Mouse (Mus musculus): Measurements from ENCODE around the gene D17H6S53E. TPM values are rescaled to one million over a fixed set of nuclear protein-coding genes. Genes with fewer than 3 reads are reported as not detected.

D17H6S53E gene
- polyA plus RNA-seq, 2 experiments: 1.3 to 1.5 TPM

DNA sequence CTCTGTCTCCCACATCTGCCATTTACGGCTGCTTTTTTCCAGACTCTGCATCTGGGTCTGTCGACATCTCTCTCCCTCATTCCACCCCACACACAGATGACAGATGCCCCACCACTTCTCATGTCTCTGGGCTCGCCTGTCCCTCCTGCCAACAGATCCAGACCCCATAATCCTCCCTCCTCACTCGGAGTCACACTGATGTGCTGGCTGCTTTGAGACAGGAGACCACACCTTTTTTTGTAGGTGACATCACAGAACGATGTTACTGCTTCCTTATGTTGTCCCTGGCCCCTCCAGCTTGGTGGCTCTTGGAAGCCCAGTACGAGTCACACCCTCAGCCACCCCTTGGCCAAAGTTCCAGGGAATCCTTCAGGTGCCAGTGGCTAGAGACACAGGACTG lies 45.9 kb upstream of the D17H6S53E start:
- Histone ChIP-seq H3K4me1 (replicated peaks; ENCODE audit: control insufficient read depth in 2 of 2, insufficient read depth in 2 of 2, low read length in 1 of 2) (peaks cover 12 to 27% of the 10 kb centered on the region in 2 experiments), H3K27ac (peak overlapping the region; percentile 69), H3K9me3 (ENCODE audit: control insufficient read depth, low read length) (no peaks in the 10 kb centered on the region), H3K4me2 (ENCODE audit: low read depth) (peak overlapping the region; percentile 66), H3K36me3 (replicated peaks; ENCODE audit: control insufficient read depth, insufficient read depth, low read depth) (no peaks in the 10 kb centered on the region), H3K27me3 (ENCODE audit: control insufficient read depth, insufficient read depth, low read length) (no peaks in the 10 kb centered on the region), H3K4me3 (ENCODE audit: insufficient read depth in 1 of 2, low read depth in 2 of 2, low read length in 2 of 2) (peak overlapping the region; percentile 36 to 41; a peak in 3 of 4 replicates), H3K9ac (replicated peaks) (peak overlapping the region; percentile 45)
- DNase-seq (ENCODE audit: low read depth in 3 of 3, low spot score in 3 of 3): no peak
- no peak for TF ChIP-seq CTCF (IDR thresholded peaks at IDR 0.05; ENCODE audit: low read depth)
- no peak for TF ChIP-seq EP300 (IDR thresholded peaks at IDR 0.05; ENCODE audit: low read depth)
- 16% methylated on average over 6 of the region's 6 CpGs for WGBS (ENCODE audit: insufficient replicate concordance)
- peak; percentile 68 for ATAC-seq (ENCODE audit: insufficient read depth)

DNA sequence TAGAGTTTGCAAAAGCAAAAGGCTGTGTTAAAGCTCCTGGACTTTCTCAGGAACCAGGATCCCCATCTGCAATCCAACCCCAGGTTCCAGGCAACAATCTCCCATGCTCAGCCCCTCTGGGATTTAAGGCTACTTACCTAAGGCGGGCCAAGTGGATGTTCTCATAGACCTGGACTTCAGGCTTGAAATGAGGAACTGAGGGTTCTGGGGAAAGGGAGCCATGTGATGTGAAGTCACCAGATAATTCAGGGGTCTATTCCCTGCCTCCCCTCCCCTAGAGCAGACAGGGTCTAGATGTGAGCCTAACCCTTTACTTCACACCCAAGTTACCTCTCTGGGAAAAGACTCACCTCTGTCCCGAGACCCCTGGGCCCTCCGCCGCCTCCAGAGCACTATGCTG lies 45.5 kb upstream of the D17H6S53E start:
- H3K27ac ChIP-seq: no peak overlapping the region
- no peaks in the 10 kb centered on the region for H3K36me3 ChIP-seq (replicated peaks; ENCODE audit: control insufficient read depth, insufficient read depth, low read depth)
- H3K9ac ChIP-seq (replicated peaks): no peak overlapping the region
- peak overlapping the region; percentile 66 for H3K4me2 ChIP-seq (ENCODE audit: low read depth)
- TF ChIP-seq CTCF (IDR thresholded peaks at IDR 0.05; ENCODE audit: low read depth): no peak
- TF ChIP-seq EP300 (IDR thresholded peaks at IDR 0.05; ENCODE audit: low read depth): no peak
- H3K9me3 ChIP-seq (ENCODE audit: control insufficient read depth, low read length): no peaks in the 10 kb centered on the region
- DNase-seq (ENCODE audit: low read depth in 3 of 3, low spot score in 3 of 3) (no peak), ATAC-seq (ENCODE audit: insufficient read depth) (no peak)
- WGBS (ENCODE audit: insufficient replicate concordance): 81% methylated on average over 4 of the region's 4 CpGs
- no peaks in the 10 kb centered on the region for H3K27me3 ChIP-seq (ENCODE audit: control insufficient read depth, insufficient read depth, low read length)
- H3K4me3 ChIP-seq (ENCODE audit: insufficient read depth in 1 of 2, low read depth in 2 of 2, low read length in 2 of 2): no peak overlapping the region
- peaks cover 16 to 32% of the 10 kb centered on the region in 2 experiments for H3K4me1 ChIP-seq (replicated peaks; ENCODE audit: control insufficient read depth in 2 of 2, insufficient read depth in 2 of 2, low read length in 1 of 2)

DNA sequence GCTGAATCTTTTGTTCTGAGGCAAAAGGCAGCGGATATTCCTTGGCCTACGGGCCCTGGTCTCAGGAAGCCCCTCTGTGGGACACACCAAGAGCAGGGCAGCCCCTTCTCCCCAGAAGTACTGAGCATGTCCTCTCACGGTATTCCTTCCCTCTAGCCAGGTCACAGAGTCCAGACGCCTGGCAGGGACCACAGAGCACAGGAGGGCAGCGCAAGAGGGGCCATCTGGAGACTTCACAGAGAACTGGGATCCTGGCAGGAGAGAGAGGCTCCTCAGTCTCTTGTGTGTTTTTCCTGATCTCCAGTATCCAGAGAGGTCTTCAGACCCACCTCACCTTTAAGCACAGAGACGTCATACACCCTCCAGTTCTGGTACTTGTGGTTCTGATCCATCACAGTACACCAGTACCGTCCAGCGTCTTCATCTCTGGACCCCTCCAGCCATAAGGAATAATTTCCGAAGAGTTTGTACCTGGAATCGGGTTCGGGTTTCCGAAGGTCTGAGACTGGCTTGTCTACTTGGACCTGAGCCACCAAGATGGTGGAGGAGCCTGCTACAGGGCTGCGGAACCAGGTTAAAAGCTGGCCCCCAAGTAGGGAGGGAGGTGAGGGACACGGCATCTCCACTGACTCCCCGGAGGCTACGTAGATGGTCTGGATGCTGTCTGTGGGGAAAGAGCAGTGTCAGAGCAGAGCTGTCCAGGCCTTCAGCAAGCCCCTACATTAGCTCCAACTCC lies 43.2 kb upstream of the D17H6S53E start:
- peaks cover 16 to 32% of the 10 kb centered on the region in 2 experiments for H3K4me1 ChIP-seq (replicated peaks; ENCODE audit: control insufficient read depth in 2 of 2, insufficient read depth in 2 of 2, low read length in 1 of 2)
- H3K9ac ChIP-seq (replicated peaks): no peak overlapping the region
- H3K4me2 ChIP-seq (ENCODE audit: low read depth): no peak overlapping the region
- H3K27me3 ChIP-seq (ENCODE audit: control insufficient read depth, insufficient read depth, low read length): no peaks in the 10 kb centered on the region
- TF ChIP-seq EP300 (IDR thresholded peaks at IDR 0.05; ENCODE audit: low read depth): no peak
- no peak for TF ChIP-seq CTCF (IDR thresholded peaks at IDR 0.05; ENCODE audit: low read depth)
- no peaks in the 10 kb centered on the region for H3K9me3 ChIP-seq (ENCODE audit: control insufficient read depth, low read length)
- no peak for ATAC-seq (ENCODE audit: insufficient read depth)
- no peak overlapping the region for H3K4me3 ChIP-seq (ENCODE audit: insufficient read depth in 1 of 2, low read depth in 2 of 2, low read length in 2 of 2)
- H3K36me3 ChIP-seq (replicated peaks; ENCODE audit: control insufficient read depth, insufficient read depth, low read depth): no peaks in the 10 kb centered on the region
- WGBS (ENCODE audit: insufficient replicate concordance): 82% methylated on average over 16 of the region's 16 CpGs
- H3K27ac ChIP-seq: no peak overlapping the region
- DNase-seq (ENCODE audit: low read depth in 3 of 3, low spot score in 3 of 3): no peak

DNA sequence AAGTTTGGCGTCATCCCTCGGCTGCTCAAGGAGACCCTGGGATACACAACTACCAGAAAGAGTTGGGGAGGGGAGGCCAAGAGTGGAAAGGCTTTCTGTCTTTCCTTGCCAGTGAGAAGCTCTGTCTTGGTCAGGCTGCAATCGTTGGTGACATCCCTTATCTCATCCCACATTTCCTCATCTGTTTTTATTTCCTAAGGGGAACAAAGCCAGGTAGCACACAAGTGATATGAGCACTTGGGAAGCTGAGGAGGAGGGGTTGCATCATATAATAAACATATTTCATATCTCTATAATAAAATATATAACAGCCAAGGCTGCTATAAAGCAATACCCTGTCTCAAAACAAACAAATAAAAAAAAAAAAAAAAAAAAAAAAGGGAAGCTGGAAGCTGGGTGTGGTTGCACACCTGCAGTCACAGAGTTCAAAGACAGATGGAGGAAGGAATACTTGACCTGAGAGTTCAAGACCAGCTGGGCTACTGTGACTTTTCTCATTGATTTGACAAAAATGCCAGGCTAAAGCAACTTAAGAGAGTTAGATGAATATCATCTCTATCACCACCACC lies 42.2 kb upstream of the D17H6S53E start:
- ATAC-seq (ENCODE audit: insufficient read depth) (no peak), DNase-seq (ENCODE audit: low read depth in 3 of 3, low spot score in 3 of 3) (no peak)
- TF ChIP-seq CTCF (IDR thresholded peaks at IDR 0.05; ENCODE audit: low read depth) (no peak), EP300 (IDR thresholded peaks at IDR 0.05; ENCODE audit: low read depth) (no peak)
- Histone ChIP-seq H3K36me3 (replicated peaks; ENCODE audit: control insufficient read depth, insufficient read depth, low read depth) (no peaks in the 10 kb centered on the region), H3K9ac (replicated peaks) (no peak overlapping the region), H3K4me2 (ENCODE audit: low read depth) (no peak overlapping the region), H3K4me1 (replicated peaks; ENCODE audit: control insufficient read depth in 2 of 2, insufficient read depth in 2 of 2, low read length in 1 of 2) (peaks cover 16 to 30% of the 10 kb centered on the region in 2 experiments), H3K4me3 (ENCODE audit: insufficient read depth in 1 of 2, low read depth in 2 of 2, low read length in 2 of 2) (no peak overlapping the region), H3K9me3 (ENCODE audit: control insufficient read depth, low read length) (no peaks in the 10 kb centered on the region), H3K27ac (no peak overlapping the region), H3K27me3 (ENCODE audit: control insufficient read depth, insufficient read depth, low read length) (no peaks in the 10 kb centered on the region)
- 52% methylated on average over 3 of the region's 3 CpGs for WGBS (ENCODE audit: insufficient replicate concordance)

DNA sequence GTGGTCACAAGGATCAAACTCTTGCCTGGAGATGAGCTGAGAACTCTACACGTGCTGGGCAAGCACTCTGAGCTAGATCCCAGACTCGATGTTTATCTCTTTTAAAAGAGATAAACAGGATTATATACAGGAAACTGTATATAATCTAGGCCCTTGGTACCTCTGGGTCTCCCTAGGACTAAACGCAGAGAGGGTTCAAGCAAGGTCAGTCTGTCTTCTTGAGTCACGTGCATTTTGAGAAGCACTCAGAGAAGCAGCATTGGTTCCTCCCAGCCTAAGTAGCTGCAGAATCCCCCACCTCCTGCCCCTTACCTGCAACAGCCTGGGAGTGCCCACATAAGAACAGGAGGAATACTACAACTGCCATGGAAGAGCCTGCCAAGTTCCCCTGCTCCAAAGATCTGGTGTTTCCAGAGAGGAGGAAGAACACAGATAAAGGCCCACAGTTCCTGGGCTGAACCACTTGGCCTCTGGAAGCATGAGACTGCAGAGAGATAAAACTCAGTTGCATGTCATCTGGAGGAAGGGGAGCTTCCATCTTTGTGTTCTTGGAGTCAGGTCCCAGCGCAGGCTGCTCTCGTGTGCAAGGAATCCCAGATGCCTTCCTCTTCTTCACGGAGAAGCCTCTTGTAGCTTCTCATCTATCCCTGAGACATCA lies 40.8 kb upstream of the D17H6S53E start, which contains the start of gene Ly6g6f:
Ly6g6f (minus strand) TSS at position 403 of the 658 bp plus-strand sequence.
- whole genome bisulfite sequencing (ENCODE audit: insufficient replicate concordance): 44% methylated on average over 7 of the region's 7 CpGs
- no peak for DNase-seq (ENCODE audit: low read depth in 3 of 3, low spot score in 3 of 3)
- no peak within 1 kb of the TSS for H3K4me2 ChIP-seq (ENCODE audit: low read depth)
- ATAC-seq (ENCODE audit: insufficient read depth): no peak
- H3K36me3 ChIP-seq (replicated peaks; ENCODE audit: control insufficient read depth, insufficient read depth, low read depth): no peaks in the 10 kb centered on the region
- H3K27ac ChIP-seq: no peak within 1 kb of the TSS
- peaks cover 15 to 20% of the 10 kb centered on the region in 2 experiments for H3K4me1 ChIP-seq (replicated peaks; ENCODE audit: control insufficient read depth in 2 of 2, insufficient read depth in 2 of 2, low read length in 1 of 2)
- TF ChIP-seq EP300 (IDR thresholded peaks at IDR 0.05; ENCODE audit: low read depth) (no peak), CTCF (IDR thresholded peaks at IDR 0.05; ENCODE audit: low read depth) (no peak)
- no peaks in the 10 kb centered on the region for H3K27me3 ChIP-seq (ENCODE audit: control insufficient read depth, insufficient read depth, low read length)
- no peaks in the 10 kb centered on the region for H3K9me3 ChIP-seq (ENCODE audit: control insufficient read depth, low read length)
- no peak within 1 kb of the TSS for H3K9ac ChIP-seq (replicated peaks)
- H3K4me3 ChIP-seq (ENCODE audit: insufficient read depth in 1 of 2, low read depth in 2 of 2, low read length in 2 of 2): peak within 1 kb of the TSS in 1 of 2 experiments; percentile 14; a peak in 1 of 4 replicates
